Mouse (Mus musculus): ENCODE results near the gene Endod1.
"Not testable (repeated sequence)": the region's sequence is repeated elsewhere in the genome, so short reads cannot be mapped to it uniquely, and the experiment has no call there.

The Endod1 gene

DNA sequence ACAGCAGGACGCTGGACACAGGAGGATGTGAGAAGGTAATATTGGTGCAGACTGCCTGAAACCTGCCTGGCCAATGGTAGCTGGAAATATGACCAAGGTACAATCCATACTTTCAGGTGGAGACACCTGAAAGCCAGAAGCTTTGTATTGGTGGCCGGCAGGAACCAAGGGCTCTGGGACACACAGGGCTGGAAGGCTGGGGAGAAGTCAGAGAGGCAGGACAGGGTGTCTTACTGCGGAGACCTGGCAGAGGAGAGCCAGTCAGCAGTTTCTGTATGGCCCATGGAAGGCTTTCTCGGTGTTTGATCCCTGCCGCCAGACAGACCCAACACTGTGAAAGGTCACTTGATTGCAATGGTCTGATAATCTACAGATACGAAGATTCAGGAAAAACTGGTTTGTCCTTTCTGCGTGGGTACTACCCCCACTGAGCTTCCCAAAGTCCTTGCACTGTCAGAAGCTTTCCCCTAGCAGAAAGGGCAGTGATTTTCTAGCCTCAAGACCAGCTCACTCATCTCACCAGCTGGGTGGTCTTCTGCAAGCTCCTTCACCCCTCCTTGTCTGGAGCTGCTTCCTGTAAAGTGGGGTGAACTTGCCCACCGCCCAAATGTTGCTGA, 1.4 kb downstream of the Endod1 start:
- peak; percentile 45 for DNase-seq

DNA sequence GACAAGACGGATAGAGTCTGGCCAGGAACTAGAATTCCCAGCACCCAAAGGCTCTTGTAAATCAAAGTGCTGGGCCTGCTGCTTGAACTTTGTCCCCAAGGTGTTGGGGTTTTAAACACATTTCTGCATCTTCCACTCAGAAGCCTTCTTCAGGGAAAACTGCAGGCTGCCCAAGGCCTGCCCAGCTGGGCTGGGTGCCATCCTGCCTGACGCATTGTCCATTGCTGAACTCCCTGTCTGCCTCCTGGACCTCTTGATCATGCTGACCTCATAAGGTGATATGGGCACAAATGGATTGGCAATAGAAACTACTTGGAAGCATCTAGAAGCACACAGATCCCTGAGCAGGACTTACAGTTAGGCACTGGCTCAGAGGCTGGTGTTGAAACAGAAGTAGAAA, 3.2 kb downstream of the Endod1 start:
- peak; percentile 62 for DNase-seq

DNA sequence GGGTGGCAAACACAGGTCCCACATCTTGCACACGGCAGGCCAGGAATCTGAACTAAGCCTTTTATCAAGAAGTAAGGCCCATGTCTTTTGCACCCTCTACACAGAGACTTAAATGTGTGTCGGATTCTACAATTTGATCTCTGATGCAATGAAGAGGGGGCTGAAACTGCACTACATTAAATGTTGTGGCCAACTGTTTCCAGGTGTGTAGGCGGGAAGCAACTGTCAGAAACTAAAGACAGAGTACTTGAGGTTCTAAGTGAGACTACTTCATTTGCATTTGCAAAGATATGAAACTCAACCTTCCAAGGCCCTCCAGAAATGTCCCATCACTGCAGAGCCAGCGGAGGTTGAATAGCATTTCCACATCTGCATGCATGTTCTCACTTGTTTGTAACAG, 5.2 kb downstream of the Endod1 start:
- no peak for DNase-seq

DNA sequence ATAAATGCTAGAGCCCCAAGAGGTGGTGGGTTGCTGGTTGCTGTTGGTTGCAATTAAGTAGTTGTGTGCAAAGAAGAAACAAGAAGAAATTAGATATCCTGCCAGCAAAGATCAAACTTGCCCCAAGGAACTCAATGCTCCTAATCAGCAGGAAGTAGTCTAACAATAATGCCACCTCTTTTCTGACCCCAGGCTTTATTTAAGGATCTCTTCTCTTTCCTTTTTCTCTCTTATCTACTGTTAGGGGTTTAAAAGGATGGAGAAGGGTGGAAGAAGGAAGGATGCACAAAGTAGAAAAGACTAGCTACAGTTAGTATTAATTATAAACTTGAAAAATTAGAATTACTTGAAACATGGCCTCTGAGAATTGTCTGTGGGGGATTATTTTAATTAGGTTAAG, 8.9 kb downstream of the Endod1 start:
- DNase-seq, result no peak

DNA sequence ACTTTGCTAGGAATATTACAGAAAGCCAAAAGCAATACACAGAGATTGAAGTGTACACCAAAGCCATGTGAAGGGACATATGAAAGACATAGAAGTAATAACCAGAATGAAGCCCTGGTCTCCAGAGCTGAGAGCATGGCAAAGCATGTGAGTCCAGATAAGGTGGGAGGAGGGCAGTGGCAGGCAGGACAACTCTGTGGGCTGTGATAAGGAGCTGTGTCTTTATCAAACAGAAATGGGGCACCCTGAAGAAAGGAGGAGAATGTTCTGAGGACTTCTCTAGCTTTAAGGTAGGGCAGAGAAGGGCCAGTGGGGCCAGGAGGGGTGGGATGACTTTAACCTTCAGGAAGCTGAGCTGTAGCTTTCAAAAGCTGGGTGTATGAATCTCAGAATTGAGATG, 12.0 kb downstream of the Endod1 start:
- DNase-seq, result no peak

DNA sequence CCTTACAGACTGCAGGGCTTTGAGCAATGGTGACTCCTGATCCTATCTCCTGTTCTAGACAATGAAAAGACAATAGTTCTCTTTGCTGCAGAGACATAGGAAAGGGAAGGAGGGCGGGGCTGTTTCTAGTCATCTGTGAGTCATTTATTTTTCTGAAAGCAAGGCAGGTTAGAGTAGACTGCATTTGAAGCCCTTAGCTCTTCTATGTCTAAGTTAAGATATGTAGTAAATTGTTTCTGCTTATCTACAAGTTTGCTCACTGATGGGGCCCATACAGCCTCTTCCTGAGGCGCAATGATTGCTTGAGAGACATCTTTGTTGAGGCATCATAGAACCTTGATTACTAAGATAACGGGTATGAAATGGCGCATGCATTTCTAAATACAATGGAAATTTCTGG, 13.5 kb downstream of the Endod1 start:
- DNase-seq, result no peak

DNA sequence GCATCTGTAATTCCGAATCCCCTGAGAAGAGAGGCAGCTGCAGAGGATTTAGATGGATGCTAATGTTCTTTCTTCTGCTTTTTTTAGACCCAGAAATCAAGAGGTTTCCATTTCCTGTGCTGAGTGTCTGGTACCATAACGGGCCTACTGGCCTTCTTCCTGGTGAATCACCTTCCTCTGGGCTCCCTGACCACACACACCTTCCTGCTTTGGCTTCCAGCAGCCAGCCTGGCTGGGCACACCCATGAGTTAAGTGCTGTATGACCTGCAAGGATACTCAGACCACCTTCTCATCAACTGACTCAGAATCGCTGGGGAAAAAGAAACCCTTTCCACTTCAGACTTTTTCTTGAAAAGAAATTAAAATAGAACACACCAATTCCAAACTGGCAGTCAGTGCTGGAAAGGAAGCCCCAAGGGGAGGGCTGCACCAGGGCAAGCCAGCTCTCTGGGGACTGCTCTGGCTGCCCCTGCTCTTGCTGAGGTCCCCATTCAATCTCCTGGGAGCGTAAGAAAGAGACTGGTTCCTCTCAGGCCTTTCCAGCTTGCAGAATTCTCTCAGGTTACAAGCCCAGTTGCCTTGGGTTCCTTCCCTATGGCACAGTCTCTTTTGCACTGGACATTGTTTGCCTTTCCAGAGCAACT, 15.7 kb downstream of the Endod1 start:
- no peak for DNase-seq

DNA sequence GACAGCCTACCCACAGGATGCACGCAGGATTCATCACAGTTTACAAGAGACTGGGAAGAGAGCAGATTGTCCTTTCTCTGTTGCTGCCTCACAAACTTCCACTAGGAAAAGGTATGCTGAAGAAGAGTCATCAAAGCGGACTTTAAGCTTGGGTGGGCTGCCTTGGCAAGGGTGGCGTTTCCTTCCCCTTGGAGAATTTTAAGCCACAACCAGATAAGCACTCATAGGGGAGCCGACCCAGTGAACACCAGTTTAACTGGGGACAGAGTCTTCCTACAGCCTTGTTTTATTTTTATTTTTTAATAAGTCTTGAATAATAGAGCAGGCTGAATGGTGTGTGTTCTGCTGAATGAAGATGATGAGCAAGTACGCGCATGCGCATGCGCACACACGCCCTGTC, 16.6 kb downstream of the Endod1 start:
- DNase-seq, result no peak

DNA sequence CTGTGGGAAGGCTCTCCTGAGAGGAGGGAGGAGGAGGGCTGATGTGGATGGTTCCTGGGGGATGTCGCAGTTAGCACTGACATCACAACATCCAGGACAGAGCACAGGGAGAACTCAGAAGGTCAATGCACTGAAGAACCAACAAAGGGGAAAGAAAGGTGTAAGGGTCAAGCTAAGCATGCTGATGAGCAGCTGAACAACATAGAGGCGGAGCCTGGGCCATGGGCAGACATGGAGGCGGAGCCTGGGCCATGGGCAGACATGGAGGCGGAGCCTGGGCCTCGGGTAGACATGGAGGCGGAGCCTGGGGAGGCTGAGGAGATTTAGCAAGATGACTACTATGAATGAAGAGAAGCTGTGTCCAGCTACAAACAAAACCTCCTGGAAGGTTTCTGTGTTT, 17.8 kb downstream of the Endod1 start:
- DNase-seq, result peak; percentile 36

DNA sequence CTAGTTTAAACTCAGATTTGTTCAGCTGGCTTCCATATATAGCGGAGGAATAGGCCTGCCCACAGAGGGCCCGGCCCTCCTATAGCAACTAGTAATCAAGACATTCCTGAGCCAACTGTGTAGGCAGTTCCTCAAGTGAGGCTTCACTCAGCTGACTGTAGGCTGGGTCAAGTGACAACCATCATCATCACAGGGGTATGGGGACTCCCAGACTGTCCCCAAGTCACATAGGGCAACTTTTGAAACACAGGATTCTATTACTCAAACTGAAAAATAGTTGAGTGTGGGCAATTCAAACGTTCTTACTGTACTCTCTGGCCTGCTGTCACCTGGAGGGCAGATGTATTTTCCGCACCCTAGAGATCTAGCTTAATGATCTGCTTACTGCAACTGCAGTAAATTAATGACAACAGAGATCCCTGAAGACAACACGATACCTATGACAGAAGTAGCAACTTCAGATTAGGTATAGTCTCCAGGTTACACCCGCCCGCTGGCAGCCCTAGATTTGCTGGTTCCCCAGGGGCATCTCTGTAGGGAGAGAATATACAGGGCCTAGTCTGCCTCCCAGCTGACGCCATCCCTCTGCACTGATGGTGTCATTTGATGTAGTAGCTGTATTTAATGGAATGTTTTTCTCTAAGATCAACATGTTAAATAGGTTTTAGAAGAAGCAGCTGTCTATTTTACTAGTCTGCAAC, 19.1 kb downstream of the Endod1 start:
- no peak for DNase-seq

DNA sequence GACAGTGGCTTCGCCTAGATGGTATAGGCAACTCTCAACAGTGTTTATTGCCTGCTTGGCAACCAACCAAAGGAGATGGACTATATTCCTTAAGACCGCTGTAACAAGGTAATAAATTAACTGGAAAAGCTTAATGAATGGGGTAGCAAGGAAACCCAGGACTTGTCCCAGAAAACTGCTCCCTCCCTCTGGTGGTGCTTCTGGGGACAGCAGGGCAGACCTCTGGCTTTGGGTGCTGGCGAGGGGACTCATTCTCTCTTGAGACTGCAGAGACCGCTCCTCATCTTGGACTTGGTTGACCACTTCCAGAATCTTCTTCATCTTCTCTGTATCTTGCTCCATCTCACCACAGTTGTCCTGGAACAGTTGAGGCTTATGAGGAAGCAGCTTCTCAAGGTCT, 24.3 kb downstream of the Endod1 start:
- DNase-seq, result no peak

DNA sequence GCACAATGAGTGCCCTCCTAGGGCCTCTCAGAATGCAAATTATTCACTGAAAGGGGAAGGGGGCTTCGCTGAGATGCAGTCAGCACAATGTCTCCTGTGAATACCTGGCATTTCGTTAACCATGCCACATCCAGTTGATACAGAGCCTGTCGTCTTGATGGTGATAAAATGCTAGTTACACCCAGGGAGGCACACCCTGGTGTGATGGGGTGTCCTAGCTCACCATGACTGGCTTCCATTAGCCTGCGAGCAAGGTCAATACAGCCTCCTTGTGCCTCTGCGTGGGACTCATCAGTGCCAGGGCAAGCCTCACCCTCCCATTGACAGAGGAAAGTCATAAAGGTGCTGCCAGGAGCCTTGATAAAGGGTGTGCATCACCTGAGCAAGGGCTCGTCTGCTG, 26.5 kb downstream of the Endod1 start:
- no peak for DNase-seq

DNA sequence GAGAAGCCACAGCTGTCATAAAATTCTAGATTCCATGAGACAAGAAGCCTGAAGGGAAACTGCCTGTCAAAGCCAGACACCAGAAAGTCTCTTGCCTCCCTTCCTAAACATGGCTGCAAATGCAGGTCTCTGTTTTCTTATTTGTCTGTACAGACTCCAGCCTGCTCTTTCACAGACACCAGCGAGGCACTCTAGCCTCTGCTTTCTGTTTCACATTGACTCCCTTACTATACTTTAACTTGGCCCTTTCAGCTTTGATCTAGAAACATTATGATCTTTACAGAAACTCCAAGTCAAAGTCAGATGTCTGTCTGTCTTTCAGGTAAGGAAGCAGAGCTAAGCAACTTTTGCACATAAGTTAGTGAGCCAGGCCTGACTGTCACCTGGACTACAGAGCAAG, 29.0 kb downstream of the Endod1 start:
- no peak for DNase-seq

DNA sequence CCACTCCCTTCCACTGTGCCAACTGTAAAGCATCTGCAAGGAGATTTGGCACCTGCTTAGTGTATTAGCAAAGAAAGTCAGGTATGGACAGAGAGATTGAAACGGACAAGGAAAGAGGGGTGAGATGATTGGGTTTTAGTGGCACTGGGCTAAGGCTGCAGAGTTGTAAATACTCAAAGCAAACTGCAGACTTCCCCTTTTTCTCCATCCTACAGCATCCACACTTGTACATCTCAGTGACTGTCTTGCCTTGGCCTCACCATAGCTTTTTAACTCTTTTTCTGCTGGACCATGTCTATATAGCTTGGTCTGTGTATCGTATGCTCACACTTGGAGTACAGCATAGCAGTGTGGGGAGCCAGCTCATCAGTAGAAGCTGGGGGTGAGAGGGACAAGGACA, 30.5 kb downstream of the Endod1 start:
- no peak for DNase-seq

DNA sequence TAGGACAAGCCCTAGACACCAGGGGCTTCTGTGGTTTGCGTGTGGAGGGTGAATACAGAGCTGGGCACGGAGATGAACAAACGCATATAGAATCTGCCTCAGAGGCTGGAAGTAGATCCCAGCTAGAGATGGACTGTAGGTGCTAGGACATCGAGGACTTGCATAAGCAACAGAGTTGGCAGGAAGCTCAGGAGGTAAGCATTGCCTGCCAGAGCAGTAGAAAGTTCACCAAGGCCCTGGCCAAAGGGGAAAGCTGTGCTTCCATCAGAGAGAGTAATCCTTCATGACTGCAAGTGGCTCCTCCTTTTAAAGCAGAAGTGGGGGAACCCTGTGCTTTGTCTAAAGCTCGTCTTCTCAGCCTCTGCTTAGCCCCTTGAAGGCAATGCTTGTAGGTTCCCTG, 31.9 kb downstream of the Endod1 start:
- no peak for DNase-seq

DNA sequence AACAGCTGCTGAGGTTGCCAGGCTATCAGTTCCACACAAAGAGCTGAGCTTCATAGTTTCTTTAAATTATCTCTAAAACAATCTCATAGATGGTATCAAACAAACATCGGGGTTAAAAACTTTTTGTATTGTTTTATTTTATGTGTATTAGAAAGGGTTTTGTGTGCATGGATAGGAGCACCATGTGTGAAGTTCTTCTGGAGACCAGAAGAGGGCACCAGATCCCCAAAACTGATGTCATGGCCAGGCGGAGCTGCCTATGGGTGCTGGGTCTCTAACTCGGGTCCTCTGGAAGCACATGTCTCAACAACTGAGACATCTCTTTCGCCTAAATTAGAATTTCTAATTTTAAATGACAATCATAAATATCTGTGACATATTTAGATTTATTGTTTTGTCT, 32.9 kb downstream of the Endod1 start:
- no peak for DNase-seq

DNA sequence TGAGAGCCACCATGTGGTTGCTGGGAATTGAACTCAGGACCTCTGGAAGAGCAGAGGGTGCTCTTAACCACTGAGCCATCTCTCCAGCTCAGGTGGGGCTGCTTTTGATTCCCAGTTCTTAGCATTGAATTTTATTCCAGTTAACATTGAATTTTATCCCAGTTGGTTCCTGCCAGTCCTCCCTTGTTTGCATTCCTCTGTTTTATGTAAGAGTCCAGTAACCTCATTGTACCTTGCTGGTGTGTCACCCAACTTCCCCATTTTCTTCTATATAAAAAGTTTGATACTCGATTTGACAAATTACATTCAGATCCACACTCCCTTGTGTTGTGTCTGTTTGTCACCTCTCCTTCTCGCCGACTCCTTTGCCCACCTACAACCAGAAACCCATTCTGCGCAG, 35.4 kb downstream of the Endod1 start:
- DNase-seq, result not testable (repeated sequence)

DNA sequence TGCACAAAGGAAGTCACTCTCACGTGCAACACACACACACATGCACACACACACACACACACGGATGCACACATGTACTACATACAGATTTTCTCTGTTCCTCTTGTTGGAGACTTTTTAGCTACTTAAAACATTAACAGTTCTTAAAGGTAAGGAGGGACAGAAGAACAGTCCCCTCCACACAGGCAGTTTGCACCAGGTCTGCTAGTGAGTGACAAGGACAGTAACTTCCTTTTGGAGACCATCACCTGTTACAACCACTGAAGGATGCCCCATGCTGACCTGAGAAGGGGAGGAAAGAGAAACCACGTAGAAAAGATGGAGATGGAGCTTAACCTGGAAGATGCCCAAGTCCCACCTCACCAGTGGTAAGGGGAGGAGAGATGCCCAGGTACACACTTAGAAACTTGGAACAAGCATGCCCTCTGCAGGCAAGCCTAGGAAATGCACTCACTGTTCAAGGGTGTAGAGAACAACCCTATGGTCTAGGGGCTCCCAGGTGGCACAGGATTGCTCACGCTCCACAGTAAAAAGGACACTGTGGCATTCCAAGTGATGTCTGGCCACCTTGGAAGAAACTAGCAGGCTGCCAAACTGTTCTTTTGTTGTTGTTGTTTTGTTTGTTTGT, 39.2 kb downstream of the Endod1 start:
- DNase-seq, result peak; percentile 66

DNA sequence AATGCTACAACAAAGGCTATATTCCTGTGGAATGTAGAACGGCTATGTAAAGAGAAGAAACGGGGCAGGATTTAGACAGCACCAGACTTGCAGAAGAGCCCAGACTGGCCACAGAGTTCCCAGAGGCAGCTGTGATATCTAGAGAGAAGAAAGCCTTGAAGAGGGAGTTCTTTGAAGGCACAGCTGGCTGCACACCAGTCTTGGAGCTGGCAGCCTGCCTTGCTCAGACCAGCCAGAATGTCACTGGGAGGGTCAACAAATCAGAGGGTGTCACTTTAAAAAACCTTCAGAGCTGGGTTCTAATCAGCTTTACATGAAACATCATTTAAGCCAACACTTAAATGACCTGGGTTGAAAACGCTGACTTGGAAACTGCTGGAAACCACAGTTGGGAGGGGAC, 42.6 kb downstream of the Endod1 start:
- DNase-seq, result no peak

DNA sequence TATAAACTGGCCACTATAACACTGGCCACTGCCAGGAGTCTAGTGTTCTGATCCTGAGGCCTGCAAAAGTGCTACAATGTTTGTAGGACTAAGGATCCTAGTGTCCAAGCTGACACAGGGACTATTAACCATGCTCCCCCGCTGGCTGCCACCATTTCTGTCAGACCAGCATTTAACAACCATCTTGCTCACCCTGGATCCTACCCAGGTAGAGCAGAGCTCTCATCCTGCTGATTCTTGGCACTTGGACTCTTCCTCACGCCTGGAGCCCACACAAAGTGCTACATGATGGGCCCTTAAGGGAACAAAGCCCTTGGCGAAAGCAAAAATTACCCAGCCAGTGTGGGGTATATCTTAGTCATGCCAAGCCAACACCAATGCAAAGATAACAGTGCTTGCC, 44.4 kb downstream of the Endod1 start:
- DNase-seq, result peak; percentile 78

DNA sequence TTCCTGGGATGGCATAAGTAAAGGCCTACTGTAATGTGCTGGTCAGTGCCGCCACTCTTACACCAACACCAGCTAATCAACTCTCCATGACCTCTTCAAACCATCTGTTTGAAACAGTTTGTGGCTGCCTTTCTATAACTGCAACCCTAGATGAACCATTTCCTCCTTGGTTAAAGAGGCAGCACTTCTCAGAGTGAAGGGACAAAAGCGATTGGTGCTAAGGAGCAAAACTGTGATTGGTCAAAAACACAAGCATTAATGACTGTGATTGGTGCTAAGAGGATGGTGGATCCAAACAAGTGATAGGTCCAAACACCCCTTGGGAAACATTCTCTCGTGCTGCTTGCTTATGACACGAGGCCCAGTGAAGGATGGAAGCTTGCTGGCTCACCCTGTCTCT, 45.5 kb downstream of the Endod1 start:
- DNase-seq, result no peak

DNA sequence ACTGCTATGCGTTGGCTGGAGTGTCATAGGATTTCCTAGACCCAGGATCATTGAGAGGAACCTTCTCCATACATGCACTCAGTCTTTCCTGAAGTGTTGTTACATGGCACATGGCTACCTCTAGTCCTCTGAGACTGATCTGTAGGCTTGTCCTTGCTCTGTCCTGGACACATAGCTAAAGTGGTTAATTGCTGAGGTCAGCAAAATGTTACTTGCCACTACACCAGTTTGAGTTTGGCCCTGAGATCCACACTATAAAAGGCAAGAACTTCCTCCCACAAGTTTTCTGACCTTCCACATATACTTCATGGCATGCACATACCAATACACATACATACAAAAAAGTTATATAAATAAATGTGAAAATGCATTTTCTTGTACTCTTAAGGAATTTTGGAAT, 64.7 kb downstream of the Endod1 start:
- DNase-seq, result no peak

DNA sequence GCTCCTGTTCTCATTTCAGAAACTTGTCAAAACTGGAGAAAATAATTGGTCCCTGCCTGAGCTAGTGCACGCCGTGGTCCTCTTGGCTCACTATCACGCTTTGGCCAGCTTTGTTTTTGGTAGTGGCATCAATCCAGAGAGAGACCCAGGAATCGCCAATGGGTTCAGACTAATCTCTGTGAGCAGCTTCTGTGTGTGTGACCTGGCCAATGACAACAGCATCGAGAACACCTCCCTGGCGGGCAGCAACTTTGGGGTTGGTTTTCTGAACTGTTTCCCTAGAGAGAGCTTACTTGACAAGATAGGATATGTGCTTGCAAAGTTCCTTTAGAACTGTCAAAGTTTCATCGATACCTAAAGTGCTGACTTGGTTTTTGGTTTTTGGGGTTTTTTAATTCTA, 66.8 kb downstream of the Endod1 start:
- DNase-seq, result no peak

DNA sequence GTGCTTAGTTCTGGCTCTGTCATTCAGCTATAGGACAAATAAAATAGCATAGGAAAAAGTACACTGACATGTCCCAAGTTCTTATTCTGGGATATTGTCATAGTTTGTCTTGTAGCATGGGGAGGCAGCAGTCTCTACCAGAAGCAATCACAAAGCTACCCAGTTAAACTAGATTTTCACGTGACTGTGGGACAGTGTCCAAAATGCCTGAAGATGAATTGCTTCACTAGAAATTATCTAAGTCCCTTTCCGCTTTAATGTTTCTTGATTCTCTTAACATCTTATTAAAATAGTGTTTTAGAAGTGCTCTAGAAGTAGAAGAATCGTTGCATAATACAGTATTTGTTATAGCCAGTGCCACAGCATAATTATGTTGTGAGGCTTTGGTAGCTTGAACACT, 67.3 kb downstream of the Endod1 start:
- no peak for DNase-seq

All from cerebellum, adult 9-11 months (tissue).